Mouse (Mus musculus): ENCODE data around the gene Gm20388. TPM values are rescaled to one million over a fixed set of nuclear protein-coding genes. Genes with fewer than 3 reads are reported as not detected.

Gene Gm20388
- total RNA-seq, 1 experiment: 27.0 TPM

GRCm38 (mm10) chr8:121966714-121967448, 2056.2 kb downstream of the Gm20388 start:
- Histone ChIP-seq H3K9ac (ENCODE audit: insufficient read depth, low read depth, low read length, poor library complexity, severe bottlenecking) (peak overlapping the region; percentile 33; the same call in 1 of the 2 replicates), H3K4me1 (ENCODE audit: control insufficient read depth in 2 of 2, insufficient read depth in 2 of 2, low read length in 2 of 2, poor library complexity in 1 of 2) (peaks cover 4 to 16% of the 10 kb centered on the region in 2 experiments), H3K9me3 (ENCODE audit: control insufficient read depth, insufficient read depth, low read depth, low read length) (no peaks in the 10 kb centered on the region), H3K4me3 (ENCODE audit: insufficient read depth in 1 of 2, low read depth in 1 of 2, low read length in 2 of 2, poor library complexity in 1 of 2, severe bottlenecking in 1 of 2) (0 out of 4 replicates have a peak overlapping the region, but pooled peaks have one; percentile 1 to 17), H3K36me3 (ENCODE audit: control insufficient read depth, insufficient read depth, low read length, poor library complexity, severe bottlenecking) (peaks cover 5% of the 10 kb centered on the region; the same call in 1 of the 2 replicates), H3K27ac (ENCODE audit: insufficient read depth, low read depth, low read length, poor library complexity, severe bottlenecking) (peak overlapping the region; percentile 15)
- in situ Hi-C loops (cut with MboI; ENCODE audit: low sequenced_read_pairs in 2 of 2, unreplicated experiment in 2 of 2): no loop called here
- no peak for DNase-seq (ENCODE audit: low read depth, low spot score)
- TF ChIP-seq CHD2 (IDR thresholded peaks at IDR 0.05; ENCODE audit: low read depth, low read length) (no peak), HCFC1 (IDR thresholded peaks at IDR 0.05; ENCODE audit: borderline replicate concordance, insufficient read depth, low read length) (no peak), ZNF384 (IDR thresholded peaks at IDR 0.05; ENCODE audit: low read depth, low read length) (no peak), ZC3H11A (IDR thresholded peaks at IDR 0.05; ENCODE audit: borderline replicate concordance, low read depth, low read length) (no peak), MAFK (IDR thresholded peaks at IDR 0.05; ENCODE audit: insufficient read depth, low read depth, low read length) (no peak)

- Histone ChIP-seq H3K9ac (ENCODE audit: insufficient read depth, low read depth, low read length, poor library complexity, severe bottlenecking) (no peak overlapping the region), H3K4me1 (ENCODE audit: control insufficient read depth in 2 of 2, insufficient read depth in 2 of 2, low read length in 2 of 2, poor library complexity in 1 of 2) (peaks cover 4 to 16% of the 10 kb centered on the region in 2 experiments), H3K27ac (ENCODE audit: insufficient read depth, low read depth, low read length, poor library complexity, severe bottlenecking) (no peak overlapping the region), H3K36me3 (ENCODE audit: control insufficient read depth, insufficient read depth, low read length, poor library complexity, severe bottlenecking) (peaks cover 5% of the 10 kb centered on the region; the same call in 1 of the 2 replicates), H3K4me3 (ENCODE audit: insufficient read depth in 1 of 2, low read depth in 1 of 2, low read length in 2 of 2, poor library complexity in 1 of 2, severe bottlenecking in 1 of 2) (no peak overlapping the region), H3K9me3 (ENCODE audit: control insufficient read depth, insufficient read depth, low read depth, low read length) (no peaks in the 10 kb centered on the region)
- no peak for DNase-seq (ENCODE audit: low read depth, low spot score)
- in situ Hi-C loops (cut with MboI; ENCODE audit: low sequenced_read_pairs in 2 of 2, unreplicated experiment in 2 of 2): no loop called here
- no peak for TF ChIP-seq ZC3H11A (IDR thresholded peaks at IDR 0.05; ENCODE audit: borderline replicate concordance, low read depth, low read length)
- no peak for TF ChIP-seq HCFC1 (IDR thresholded peaks at IDR 0.05; ENCODE audit: borderline replicate concordance, insufficient read depth, low read length)
- TF ChIP-seq ZNF384 (IDR thresholded peaks at IDR 0.05; ENCODE audit: low read depth, low read length): no peak
- TF ChIP-seq MAFK (IDR thresholded peaks at IDR 0.05; ENCODE audit: insufficient read depth, low read depth, low read length): no peak
- TF ChIP-seq CHD2 (IDR thresholded peaks at IDR 0.05; ENCODE audit: low read depth, low read length): no peak
These were observed 2057.3 kb downstream of the Gm20388 start for GRCm38 (mm10) chr8:121967977-121968376.

GRCm38 (mm10) chr8:121968542-121968941, 2057.9 kb downstream of the Gm20388 start:
- in situ Hi-C loops (cut with MboI; ENCODE audit: low sequenced_read_pairs in 2 of 2, unreplicated experiment in 2 of 2): no loop called here
- Histone ChIP-seq H3K27ac (ENCODE audit: insufficient read depth, low read depth, low read length, poor library complexity, severe bottlenecking) (no peak overlapping the region), H3K36me3 (ENCODE audit: control insufficient read depth, insufficient read depth, low read length, poor library complexity, severe bottlenecking) (peaks cover 5% of the 10 kb centered on the region; the same call in 1 of the 2 replicates)

GRCm38 (mm10) chr8:121970225-121970624, 2059.6 kb downstream of the Gm20388 start:
- in situ Hi-C loops (cut with MboI; ENCODE audit: low sequenced_read_pairs in 2 of 2, unreplicated experiment in 2 of 2): no loop called here
- H3K36me3 ChIP-seq (ENCODE audit: control insufficient read depth, insufficient read depth, low read length, poor library complexity, severe bottlenecking): peaks cover 14% of the 10 kb centered on the region
- no peak overlapping the region for H3K9ac ChIP-seq (ENCODE audit: insufficient read depth, low read depth, low read length, poor library complexity, severe bottlenecking)

More at GRCm38 (mm10) chr8:121968542-121968941, 2057.9 kb downstream of the Gm20388 start:
- no peak for DNase-seq (ENCODE audit: low read depth, low spot score)
- no peak overlapping the region for H3K9ac ChIP-seq (ENCODE audit: insufficient read depth, low read depth, low read length, poor library complexity, severe bottlenecking)
- TF ChIP-seq ZNF384 (IDR thresholded peaks at IDR 0.05; ENCODE audit: low read depth, low read length): no peak
- no peak for TF ChIP-seq HCFC1 (IDR thresholded peaks at IDR 0.05; ENCODE audit: borderline replicate concordance, insufficient read depth, low read length)
- no peak for TF ChIP-seq CHD2 (IDR thresholded peaks at IDR 0.05; ENCODE audit: low read depth, low read length)
- TF ChIP-seq ZC3H11A (IDR thresholded peaks at IDR 0.05; ENCODE audit: borderline replicate concordance, low read depth, low read length): no peak
- no peak for TF ChIP-seq MAFK (IDR thresholded peaks at IDR 0.05; ENCODE audit: insufficient read depth, low read depth, low read length)
- H3K4me1 ChIP-seq (ENCODE audit: control insufficient read depth in 2 of 2, insufficient read depth in 2 of 2, low read length in 2 of 2, poor library complexity in 1 of 2): peaks cover 4 to 16% of the 10 kb centered on the region in 2 experiments
- no peaks in the 10 kb centered on the region for H3K9me3 ChIP-seq (ENCODE audit: control insufficient read depth, insufficient read depth, low read depth, low read length)
- no peak overlapping the region for H3K4me3 ChIP-seq (ENCODE audit: insufficient read depth in 1 of 2, low read depth in 1 of 2, low read length in 2 of 2, poor library complexity in 1 of 2, severe bottlenecking in 1 of 2)

More at GRCm38 (mm10) chr8:121970225-121970624, 2059.6 kb downstream of the Gm20388 start:
- no peaks in the 10 kb centered on the region for H3K9me3 ChIP-seq (ENCODE audit: control insufficient read depth, insufficient read depth, low read depth, low read length)
- H3K4me3 ChIP-seq (ENCODE audit: insufficient read depth in 1 of 2, low read depth in 1 of 2, low read length in 2 of 2, poor library complexity in 1 of 2, severe bottlenecking in 1 of 2): no peak overlapping the region
- H3K4me1 ChIP-seq (ENCODE audit: control insufficient read depth in 2 of 2, insufficient read depth in 2 of 2, low read length in 2 of 2, poor library complexity in 1 of 2): peaks cover 4 to 16% of the 10 kb centered on the region in 2 experiments
- TF ChIP-seq ZNF384 (IDR thresholded peaks at IDR 0.05; ENCODE audit: low read depth, low read length): no peak
- peak; percentile 95 for TF ChIP-seq MAFK (IDR thresholded peaks at IDR 0.05; ENCODE audit: insufficient read depth, low read depth, low read length)
- no peak for TF ChIP-seq ZC3H11A (IDR thresholded peaks at IDR 0.05; ENCODE audit: borderline replicate concordance, low read depth, low read length)
- no peak overlapping the region for H3K27ac ChIP-seq (ENCODE audit: insufficient read depth, low read depth, low read length, poor library complexity, severe bottlenecking)
- no peak for DNase-seq (ENCODE audit: low read depth, low spot score)
